Mouse (Mus musculus) neutrophil, adult 5-6 weeks (primary cell): Measurements from ENCODE around the gene Pla2g4a. TPM values are rescaled to one million over a fixed set of nuclear protein-coding genes. Genes with fewer than 3 reads are reported as not detected.

Source experiments
- ATAC-seq: fragments of 151-379, 151-347 bp; 2 replicates; pipeline ENCODE4 v1.8.0; 2017; ENCODE audit warnings: mild to moderate bottlenecking, moderate TSS enrichment; ENCODE audit not compliant: insufficient number of reproducible peaks, poor library complexity, low FRiP score, severe bottlenecking; ENCODE audit errors: extremely low read depth
- total RNA-seq: library from RNA; stranded (forward); fragments of 200-1000 nt; gene quantifications from 2 replicates; pipeline ENCODE4 v1.2.3, GENCODE M21; 2017

The Pla2g4a gene
- total RNA-seq, result 6.2 and 12.4 TPM in 2 replicates

- ATAC-seq, result peak; percentile 86
These were observed at the start of gene Pla2g4a for GRCm38 (mm10) chr1:149960734-149961424. Gene Pla2g4a, minus strand, starts transcription at chr1:149961290.

- no peak for ATAC-seq
These were observed 49.5 kb upstream of the Pla2g4a start for GRCm38 (mm10) chr1:150010629-150010979.

- no peak for ATAC-seq
These were observed 49.0 kb upstream of the Pla2g4a start for GRCm38 (mm10) chr1:150009968-150010628.

GRCm38 (mm10) chr1:150009134-150009533 is 48.0 kb upstream of the Pla2g4a start:
- no peak for ATAC-seq

GRCm38 (mm10) chr1:149975626-149976025 is 14.5 kb upstream of the Pla2g4a start:
- no peak for ATAC-seq

GRCm38 (mm10) chr1:149965826-149966225 is 4.7 kb upstream of the Pla2g4a start:
- ATAC-seq, result no peak

GRCm38 (mm10) chr1:149961425-149962303 is 574 bp upstream of the Pla2g4a start:
- ATAC-seq, result peak; percentile 55; the same call in 1 of the 2 replicates

GRCm38 (mm10) chr1:149960251-149960650 is 839 bp downstream of the Pla2g4a start:
- no peak for ATAC-seq

- ATAC-seq, result no peak
These were observed 2.0 kb downstream of the Pla2g4a start for GRCm38 (mm10) chr1:149959069-149959468.

- ATAC-seq, result peak; percentile 18; the same call in 1 of the 2 replicates
These were observed 5.6 kb downstream of the Pla2g4a start for GRCm38 (mm10) chr1:149955482-149955881.

GRCm38 (mm10) chr1:149954026-149954425 is 7.1 kb downstream of the Pla2g4a start:
- peak; percentile 95 for ATAC-seq

- ATAC-seq, result no peak
These were observed 9.0 kb downstream of the Pla2g4a start for GRCm38 (mm10) chr1:149952050-149952449.

GRCm38 (mm10) chr1:149950656-149951055 is 10.4 kb downstream of the Pla2g4a start:
- no peak for ATAC-seq

- no peak for ATAC-seq
These were observed 10.8 kb downstream of the Pla2g4a start for GRCm38 (mm10) chr1:149950254-149950653.

GRCm38 (mm10) chr1:149949334-149949733 is 11.8 kb downstream of the Pla2g4a start:
- ATAC-seq, result no peak

- no peak for ATAC-seq
These were observed 12.8 kb downstream of the Pla2g4a start for GRCm38 (mm10) chr1:149948066-149948825.

GRCm38 (mm10) chr1:149946993-149947392 is 14.1 kb downstream of the Pla2g4a start:
- ATAC-seq, result peak; percentile 82

GRCm38 (mm10) chr1:149946432-149946831 is 14.7 kb downstream of the Pla2g4a start:
- ATAC-seq, result peak; percentile 22; the same call in 1 of the 2 replicates

GRCm38 (mm10) chr1:149943611-149944010 is 17.5 kb downstream of the Pla2g4a start:
- no peak for ATAC-seq
